Mouse (Mus musculus) midbrain, embryonic 11.5 days (tissue): ENCODE measurements around the gene Cwc25. TPM values are rescaled to one million over a fixed set of nuclear protein-coding genes. Genes with fewer than 3 reads are reported as not detected.

ENCODE experiments used
- ATAC-seq: fragments of 200-750 bp; cut with Nextera tagmentation; 2 replicates; pipeline ENCODE4 v1.8.0; 2017; ENCODE audit warnings: moderate TSS enrichment, moderate library complexity; ENCODE audit not compliant: low FRiP score
- DNase-seq: peaks from one replicate; pipeline ENCODE4 v3.0.0; 2015; ENCODE audit warnings: low spot score; ENCODE audit errors: missing footprints
- H3K27ac ChIP-seq: fragments of 300-500 bp; sonication (generic); 2 replicates; pipeline ENCODE4 v1.5.1; 2014; ENCODE audit warnings: low read depth, low read length
- H3K27me3 ChIP-seq: fragments of 300-500 bp; sonication (generic); 2 replicates; pipeline ENCODE4 v1.6.1; 2014; ENCODE audit warnings: mild to moderate bottlenecking, low read length, moderate library complexity, mixed read lengths; ENCODE audit not compliant: control insufficient read depth, insufficient read depth
- H3K36me3 ChIP-seq: fragments of 300-500 bp; sonication (generic); 2 replicates; pipeline ENCODE4 v1.6.1; 2014; ENCODE audit warnings: mild to moderate bottlenecking, low read length, moderate library complexity, mixed read lengths; ENCODE audit not compliant: control insufficient read depth, insufficient read depth
- H3K4me1 ChIP-seq: fragments of 300-500 bp; sonication (generic); 2 replicates; pipeline ENCODE4 v1.6.1; 2014; ENCODE audit warnings: low read length; ENCODE audit not compliant: control insufficient read depth, insufficient read depth
- H3K4me2 ChIP-seq: fragments of 300-500 bp; sonication (generic); 2 replicates; pipeline ENCODE4 v1.6.1; 2014; ENCODE audit warnings: mild to moderate bottlenecking, moderate library complexity
- H3K4me3 ChIP-seq: fragments of 300-500 bp; sonication (generic); 2 replicates; pipeline ENCODE4 v1.5.1; 2014; ENCODE audit warnings: low read depth, low read length
- H3K9ac ChIP-seq: fragments of 300-500 bp; sonication (generic); 2 replicates; pipeline ENCODE4 v1.6.1; 2014; ENCODE audit warnings: low read length
- H3K9me3 ChIP-seq: fragments of 300-500 bp; sonication (generic); 2 replicates; pipeline ENCODE4 v1.6.1; 2016; ENCODE audit warnings: low read length; ENCODE audit not compliant: control insufficient read depth
- WGBS: fragments of 180-500 bp; shearing (Covaris S2); extraction: QIAGEN DNeasy Blood & Tissue Kit; methylation state at CpG from one replicate; pipeline ENCODE4 v1.1.7; 2014; 5-methylcytosine and 5-hydroxymethylcytosine counted together
- polyA plus RNA-seq: library from polyadenylated mRNA; unstranded; fragments of >200 nt; fragmentation: Nextera tagmentation; extraction: Ambion mirVana; gene quantifications from 2 replicates; pipeline ENCODE4 v1.2.1, GENCODE M21; 2014

Cwc25 gene
- polyA plus RNA-seq, 1 experiment from 2014 or later, result 12.6 TPM

DNA sequence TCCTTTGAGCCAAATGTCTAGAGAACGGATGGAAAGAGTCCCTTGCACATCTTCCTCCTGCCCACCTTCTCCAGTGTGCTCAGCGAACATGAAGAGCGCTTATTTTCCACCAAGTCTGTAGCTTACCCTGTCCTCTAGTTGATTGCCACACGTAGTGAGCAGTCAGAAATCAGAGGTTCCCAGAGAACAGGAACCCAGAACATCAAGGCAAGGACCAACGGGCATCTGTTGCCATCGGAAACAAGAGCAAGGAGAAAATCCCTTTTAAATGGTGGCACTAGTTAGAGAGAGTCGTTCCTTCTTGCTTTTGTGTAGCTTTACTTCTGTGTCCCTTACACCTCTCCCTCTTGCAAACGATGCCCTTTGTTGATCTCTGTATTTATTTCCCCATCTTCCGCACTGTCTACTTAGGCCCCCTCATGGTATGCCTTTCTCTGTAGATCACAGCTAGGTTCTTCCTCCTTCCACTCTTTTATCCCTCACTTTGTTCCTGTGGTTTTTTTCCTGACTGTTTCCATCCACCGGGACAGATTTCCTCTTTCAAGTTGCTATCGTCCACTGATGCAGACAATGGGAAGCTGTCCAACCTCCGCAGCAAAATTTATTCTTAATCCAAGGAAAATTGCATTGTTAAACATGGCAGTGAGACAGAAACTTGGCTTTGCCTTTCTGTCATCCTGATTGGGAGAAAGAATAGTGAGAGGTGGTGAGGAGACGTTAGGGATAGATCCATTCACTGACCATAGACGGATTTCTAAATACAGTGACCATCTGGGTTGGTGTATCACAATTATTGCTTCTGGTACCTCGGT, 64.6 kb downstream of the Cwc25 start:
- no peak for ATAC-seq
- DNase-seq, result no peak
- WGBS, result 50% methylated on average over 15 of the region's 15 CpGs
- Histone ChIP-seq H3K27me3 (no peaks in the 10 kb centered on the region), H3K27ac (no peak overlapping the region), H3K36me3 (peaks cover 3% of the 10 kb centered on the region), H3K4me3 (peak overlapping the region; percentile 88; the same call in 1 of the 2 replicates), H3K4me1 (peaks cover 23% of the 10 kb centered on the region), H3K9me3 (no peaks in the 10 kb centered on the region), H3K4me2 (peak overlapping the region; percentile 95), H3K9ac (no peak overlapping the region)

DNA sequence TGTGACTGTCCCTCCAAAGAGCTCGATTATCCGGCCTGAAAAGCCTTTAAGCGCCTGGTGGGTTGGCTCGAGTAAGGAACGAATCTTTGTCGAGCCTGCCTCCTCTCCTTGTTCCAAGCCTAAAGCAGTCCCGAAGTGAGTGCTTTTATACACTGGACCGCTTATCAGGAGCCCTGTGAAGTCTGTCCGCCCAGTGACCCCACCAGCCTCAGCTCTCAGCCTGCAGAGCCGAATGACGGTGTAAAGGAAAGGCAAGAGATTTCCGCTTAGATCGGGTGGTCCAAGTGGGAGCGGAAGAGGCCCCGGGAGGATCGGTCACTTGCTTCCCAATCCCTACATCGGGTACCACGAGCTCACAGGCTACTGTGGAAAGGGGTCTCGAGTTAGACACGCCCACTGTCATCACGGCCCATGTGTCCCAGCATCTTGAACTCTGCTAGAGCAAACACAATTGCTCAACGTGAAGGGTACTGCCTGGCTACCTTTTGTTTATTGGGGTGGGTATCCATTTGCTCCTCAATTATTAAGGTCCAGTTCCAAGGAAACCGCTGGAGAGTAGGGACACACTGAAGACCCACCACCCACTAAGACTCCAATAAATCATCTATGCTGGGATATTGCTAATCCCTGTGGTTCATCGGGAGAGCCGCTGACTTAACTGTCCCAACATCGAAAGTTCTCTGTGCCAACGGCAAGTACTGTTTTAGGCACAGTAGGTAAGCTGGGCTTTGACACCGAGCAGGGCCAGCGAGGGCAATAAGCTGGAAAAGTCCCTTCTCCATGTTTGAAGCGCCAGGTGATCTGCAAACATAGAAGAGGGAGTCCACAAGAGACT, 65.4 kb downstream of the Cwc25 start:
- Histone ChIP-seq H3K4me3 (peak overlapping the region; percentile 82), H3K27me3 (no peaks in the 10 kb centered on the region), H3K4me2 (peak overlapping the region; percentile 95), H3K4me1 (peaks cover 31% of the 10 kb centered on the region), H3K36me3 (no peaks in the 10 kb centered on the region; the same call in 1 of the 2 replicates), H3K27ac (peak overlapping the region; percentile 96), H3K9ac (peak overlapping the region; percentile 97), H3K9me3 (no peaks in the 10 kb centered on the region)
- WGBS, result 19% methylated on average over 30 of the region's 30 CpGs
- no peak for ATAC-seq
- peak; percentile 93 for DNase-seq

DNA sequence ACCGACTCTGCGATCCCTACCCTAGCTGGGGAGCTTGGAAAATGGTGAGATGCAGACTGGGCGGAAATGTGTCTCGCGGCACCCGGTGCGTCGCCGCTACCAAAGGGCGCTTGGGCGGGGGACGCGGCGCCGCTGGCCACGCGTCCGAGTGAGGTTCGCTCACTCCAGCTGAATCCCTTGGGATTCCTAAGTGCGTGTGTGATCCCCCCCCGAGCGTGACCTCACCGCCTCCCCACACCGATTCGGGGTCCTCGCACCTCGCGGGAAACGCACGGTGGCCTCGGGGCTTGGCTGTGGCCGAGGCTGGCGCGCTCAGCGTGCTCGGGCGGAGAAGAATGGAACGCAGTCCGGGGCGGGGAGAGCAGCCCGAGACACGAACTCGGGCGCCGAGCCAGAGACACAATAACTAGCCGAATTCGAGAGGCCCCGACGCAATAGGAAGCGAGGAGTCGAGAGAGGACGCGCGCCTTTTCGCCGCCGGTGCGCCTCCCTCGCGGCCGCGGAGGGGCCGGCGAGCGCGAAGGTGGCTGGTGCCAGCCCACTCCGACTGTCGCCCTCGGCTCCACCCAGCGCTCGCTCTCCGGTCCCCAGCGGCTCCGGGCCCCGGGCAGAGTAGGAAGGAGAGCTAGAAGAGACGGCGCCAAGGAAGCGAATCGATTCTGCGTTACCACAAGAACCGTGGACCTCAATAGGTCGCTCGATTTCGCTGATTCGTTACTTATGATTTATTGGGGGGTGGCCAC, 66.2 kb downstream of the Cwc25 start, which contains the start of gene Pcgf2:
TSS of gene Pcgf2 (minus strand) at position 495 of the 743 bp plus-strand sequence.
- Histone ChIP-seq H3K4me3 (peak within 1 kb of the TSS; percentile 82), H3K9ac (peak within 1 kb of the TSS; percentile 97), H3K27me3 (no peaks in the 10 kb centered on the region), H3K27ac (peak within 1 kb of the TSS; percentile 96), H3K4me2 (peak within 1 kb of the TSS; percentile 95), H3K4me1 (peaks cover 39% of the 10 kb centered on the region), H3K9me3 (no peaks in the 10 kb centered on the region), H3K36me3 (no peaks in the 10 kb centered on the region)
- DNase-seq (peak; percentile 97), ATAC-seq (peak; percentile 14)
- WGBS, result under 1% methylated on average over 85 of the region's 85 CpGs

DNA sequence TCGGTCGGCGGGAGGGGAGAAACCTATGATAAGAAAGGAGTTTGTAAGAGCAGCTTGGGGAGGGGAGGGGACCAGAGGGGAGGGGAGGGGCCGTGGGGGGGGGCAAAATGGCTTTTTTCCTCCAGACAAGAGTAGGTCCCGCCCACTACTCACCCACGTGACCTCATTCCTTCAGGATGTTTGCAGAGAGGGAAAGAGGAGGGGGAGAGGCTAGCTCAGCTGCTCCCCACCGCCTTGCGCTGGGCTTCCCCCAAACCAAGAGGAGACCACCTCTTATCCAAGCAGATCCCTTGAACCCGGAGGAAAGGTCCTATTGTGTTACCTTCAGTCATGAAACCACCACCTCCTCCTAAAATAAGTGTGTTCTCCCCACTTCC, 66.7 kb downstream of the Cwc25 start:
- Histone ChIP-seq H3K4me3 (peak overlapping the region; percentile 82), H3K4me1 (peaks cover 43% of the 10 kb centered on the region), H3K9ac (peak overlapping the region; percentile 97), H3K4me2 (peak overlapping the region; percentile 95), H3K27ac (peak overlapping the region; percentile 96), H3K36me3 (no peaks in the 10 kb centered on the region), H3K27me3 (no peaks in the 10 kb centered on the region), H3K9me3 (no peaks in the 10 kb centered on the region)
- peak; percentile 99 for DNase-seq
- peak; percentile 57 for ATAC-seq
- WGBS, result 0% methylated on average over 6 of the region's 9 CpGs

DNA sequence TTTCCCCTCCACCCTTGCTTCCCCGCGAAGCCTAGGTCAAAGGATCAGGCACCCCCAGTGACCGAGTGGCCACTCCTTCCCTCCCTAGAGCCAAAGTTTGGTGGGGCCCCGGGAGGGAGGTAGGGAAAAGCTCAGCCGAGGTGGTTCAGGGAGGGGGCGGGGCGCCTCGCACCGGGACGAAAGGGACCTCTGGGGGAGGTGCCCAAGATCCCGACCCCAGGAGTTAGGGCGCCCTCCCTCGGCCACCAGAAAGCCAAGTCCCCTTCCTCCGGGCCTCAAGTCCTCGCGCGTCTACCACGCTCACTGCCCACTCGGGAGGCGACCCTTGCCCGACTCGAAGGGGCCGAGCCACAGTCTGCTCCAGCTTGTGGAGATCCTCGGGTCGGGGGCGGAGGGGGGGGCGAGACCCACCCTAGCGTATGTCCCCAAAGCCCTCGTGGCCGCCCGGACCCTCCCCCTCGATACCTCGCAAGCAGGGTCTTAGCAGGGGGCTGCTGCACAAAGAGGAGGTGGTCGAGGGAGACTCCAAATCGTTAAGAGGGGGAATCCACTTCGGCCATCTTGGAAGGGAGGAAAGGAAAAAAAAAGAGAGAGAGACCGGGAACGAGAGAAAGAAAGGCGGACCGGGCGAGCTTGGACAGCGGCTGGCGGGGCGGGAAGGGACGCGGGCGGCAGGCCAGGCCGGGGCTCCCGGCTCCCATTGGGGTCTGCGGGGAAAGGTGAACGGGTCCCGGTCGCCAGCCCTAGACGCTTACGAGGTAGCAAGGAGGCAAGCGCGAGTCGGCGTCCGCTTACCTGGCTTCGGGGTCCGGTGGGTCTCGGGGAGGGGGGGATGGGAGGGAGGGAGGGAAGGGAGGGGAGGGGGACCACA, 67.4 kb downstream of the Cwc25 start:
- Histone ChIP-seq H3K4me2 (peak overlapping the region; percentile 95), H3K9me3 (no peaks in the 10 kb centered on the region), H3K27ac (peak overlapping the region; percentile 94), H3K36me3 (no peaks in the 10 kb centered on the region), H3K4me1 (peaks cover 40% of the 10 kb centered on the region), H3K9ac (peak overlapping the region; percentile 97), H3K27me3 (no peaks in the 10 kb centered on the region), H3K4me3 (peak overlapping the region; percentile 82)
- ATAC-seq (peak; percentile 14), DNase-seq (peak; percentile 97)
- under 1% methylated on average over 49 of the region's 63 CpGs for WGBS

DNA sequence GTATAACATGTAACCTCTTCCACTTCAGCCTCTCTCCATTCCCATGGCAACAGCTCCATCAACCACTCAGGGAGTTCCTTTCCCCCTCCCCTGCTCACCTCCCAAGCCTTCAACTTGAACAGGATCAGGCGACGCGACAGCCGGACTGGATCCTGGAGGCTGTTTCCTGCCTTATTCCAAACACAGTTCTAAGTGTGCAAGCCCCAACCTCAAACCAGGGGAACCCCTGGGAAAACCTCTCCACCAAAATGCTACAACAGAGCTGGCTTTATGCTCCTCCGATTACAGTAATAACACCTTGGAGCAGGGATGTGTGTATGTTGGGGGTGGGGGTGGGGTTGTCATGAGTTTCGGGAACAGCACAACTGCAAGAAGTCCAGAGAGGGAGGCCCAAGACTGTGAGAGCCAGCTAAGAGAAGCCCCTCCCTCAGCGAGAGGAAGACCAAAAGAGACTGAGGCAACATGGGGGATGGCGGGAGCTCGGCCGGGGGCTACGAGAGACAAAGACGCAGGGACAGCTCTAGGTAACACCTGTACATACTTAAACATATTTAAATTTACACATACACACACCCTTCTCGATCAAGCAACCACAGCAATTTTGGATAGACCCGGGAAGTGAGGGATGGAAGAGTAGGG, 68.3 kb downstream of the Cwc25 start:
- H3K4me2 ChIP-seq, result peak overlapping the region; percentile 95
- peaks cover 40% of the 10 kb centered on the region for H3K4me1 ChIP-seq
- 1% methylated on average over 14 of the region's 14 CpGs for WGBS
- no peaks in the 10 kb centered on the region for H3K36me3 ChIP-seq
- no peaks in the 10 kb centered on the region for H3K27me3 ChIP-seq
- peak; percentile 92 for DNase-seq
- H3K4me3 ChIP-seq, result peak overlapping the region; percentile 82
- peak overlapping the region; percentile 97 for H3K9ac ChIP-seq
- H3K9me3 ChIP-seq, result no peaks in the 10 kb centered on the region
- ATAC-seq, result no peak
- peak overlapping the region; percentile 94 for H3K27ac ChIP-seq

DNA sequence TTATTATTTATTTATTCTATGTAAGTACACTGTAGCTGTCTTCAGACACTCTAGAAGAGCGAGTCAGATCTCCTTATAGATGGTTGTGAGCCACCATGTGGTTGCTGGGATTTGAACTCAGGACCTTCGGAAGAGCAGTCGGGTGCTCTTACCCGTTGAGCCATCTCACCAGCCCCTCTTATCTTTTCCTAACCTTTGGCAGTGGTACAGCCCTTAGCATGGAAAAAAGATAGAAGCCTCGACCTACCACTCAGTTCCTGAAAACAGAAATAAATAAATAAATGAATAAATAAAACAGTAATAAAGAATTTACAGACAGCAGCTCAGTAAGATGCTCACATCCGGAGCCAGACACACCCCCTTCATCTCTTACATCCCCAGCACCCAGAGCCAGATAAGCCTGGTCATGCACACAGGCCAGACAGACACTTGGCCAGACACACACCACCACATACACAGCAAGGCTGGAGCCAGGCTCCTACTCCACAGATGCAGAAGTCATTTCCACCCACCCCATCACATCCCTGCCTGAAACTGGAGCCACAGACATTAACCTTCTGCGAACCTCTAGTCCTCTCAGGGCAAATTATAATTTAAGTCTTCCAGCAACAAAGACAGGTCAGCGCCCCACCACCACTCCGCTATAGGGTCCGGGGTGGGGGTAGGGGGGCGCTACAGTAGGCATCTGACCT, 69.0 kb downstream of the Cwc25 start:
- H3K4me2 ChIP-seq, result peak overlapping the region; percentile 95
- no peaks in the 10 kb centered on the region for H3K9me3 ChIP-seq
- peaks cover 40% of the 10 kb centered on the region for H3K4me1 ChIP-seq
- H3K27ac ChIP-seq, result no peak overlapping the region
- WGBS, result 64% methylated on average over 11 of the region's 11 CpGs
- no peaks in the 10 kb centered on the region for H3K36me3 ChIP-seq
- ATAC-seq (no peak), DNase-seq (peak; percentile 89)
- H3K4me3 ChIP-seq, result peak overlapping the region; percentile 82
- peak overlapping the region; percentile 97 for H3K9ac ChIP-seq
- no peaks in the 10 kb centered on the region for H3K27me3 ChIP-seq
